10 mouse cellular contexts compared by ENCODE assay signal in the genomic region with DNA sequence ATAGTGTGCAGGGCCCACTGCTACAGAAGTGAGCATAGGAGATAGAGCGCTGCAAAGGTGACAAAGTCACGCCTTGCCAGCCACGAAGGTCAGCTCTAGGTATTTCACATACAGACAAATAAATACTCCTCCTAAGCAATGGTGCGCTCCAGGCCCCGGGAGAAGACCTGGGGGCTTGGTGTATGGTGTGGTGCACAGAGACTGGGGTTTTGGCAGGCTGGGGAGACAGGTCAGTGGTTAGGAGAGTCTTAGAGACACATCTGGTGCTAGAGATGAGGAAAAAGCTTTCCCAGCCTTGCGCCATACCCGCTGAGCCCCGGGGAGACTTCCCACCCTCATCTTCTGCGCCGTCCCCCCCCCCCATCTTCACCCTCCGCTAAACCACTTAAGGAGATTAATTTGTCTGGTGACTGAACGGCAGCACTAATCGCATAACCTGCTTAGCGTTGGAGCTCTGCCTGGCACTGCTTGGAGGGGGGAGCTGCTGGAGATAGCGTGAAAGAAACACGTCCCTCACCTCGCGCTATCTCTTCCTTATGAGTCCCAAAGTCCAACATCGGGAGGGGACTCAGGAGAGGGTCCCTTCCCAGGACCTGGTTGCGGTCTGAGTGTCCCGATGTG. TPM values are rescaled to one million over a fixed set of nuclear protein-coding genes. Genes with fewer than 3 reads are reported as not detected.
DNase-seq lines count a peak whose midpoint lies in the region; ATAC-seq lines count a peak whose summit lies in the region.
"Had no signal": no experiment of that assay in that cellular context is flagged by ENCODE, and none has a peak within 500 bp of the region (broad histone marks: within the 10 kb centered on the region; RNA-seq: fewer than 3 reads in every experiment).

No protein-coding gene starts in this region.

- H3K4me1 ChIP-seq in forebrain, embryonic 16.5 days (replicated peaks; ENCODE audit: control insufficient read depth, insufficient read depth, low read length): peaks cover 25% of the 10 kb centered on the region
- H3K4me1 ChIP-seq in midbrain, embryonic 13.5 days (replicated peaks): peaks cover 38% of the 10 kb centered on the region

- peak overlapping the region; percentile 17; the same call in 1 of the 2 replicates for H3K9ac ChIP-seq in forebrain, embryonic 16.5 days (replicated peaks; ENCODE audit: low read depth, low read length)
- peak overlapping the region; percentile 52 for H3K9ac ChIP-seq in midbrain, embryonic 13.5 days (replicated peaks)
- H3K9ac ChIP-seq: limb, embryonic 15.5 days had no signal

- H3K9me3 ChIP-seq in forebrain, embryonic 16.5 days (ENCODE audit: control insufficient read depth, low read length): no peaks in the 10 kb centered on the region
- H3K9me3 ChIP-seq in midbrain, embryonic 13.5 days: no peaks in the 10 kb centered on the region
- H3K9me3 ChIP-seq: limb, embryonic 15.5 days had no signal

- 0 out of 2 replicates have a peak, but pooled peaks cover 4% of the 10 kb centered on the region for H3K36me3 ChIP-seq in forebrain, embryonic 16.5 days (ENCODE audit: control insufficient read depth, insufficient read depth)
- peaks cover 14% of the 10 kb centered on the region for H3K36me3 ChIP-seq in midbrain, embryonic 13.5 days
- H3K36me3 ChIP-seq: limb, embryonic 15.5 days had no signal

- WGBS in forebrain, embryonic 16.5 days: 19% methylated on average over 21 of the region's 21 CpGs
- WGBS in midbrain, embryonic 13.5 days: 9% methylated on average over 21 of the region's 21 CpGs

- no peak overlapping the region; the same call in 1 of the 2 replicates for H3K27ac ChIP-seq in forebrain, embryonic 16.5 days (ENCODE audit: low read length)
- H3K27ac ChIP-seq in midbrain, embryonic 13.5 days: peak overlapping the region; percentile 60
- H3K27ac ChIP-seq: limb, embryonic 15.5 days had no signal

- ATAC-seq in forebrain, embryonic 16.5 days: peak; percentile 58
- peak; percentile 70 for ATAC-seq in midbrain, embryonic 13.5 days
- no peak for ATAC-seq in megakaryocyte progenitor cell, adult 5-6 weeks (replicated peaks; ENCODE audit: poor library complexity)

- H3K4me3 ChIP-seq in forebrain, embryonic 16.5 days (replicated peaks; ENCODE audit: low read length): no peak overlapping the region
- peak overlapping the region; percentile 24 for H3K4me3 ChIP-seq in midbrain, embryonic 13.5 days (replicated peaks)
- H3K4me3 ChIP-seq: limb, embryonic 15.5 days had no signal

- no peaks in the 10 kb centered on the region for H3K27me3 ChIP-seq in forebrain, embryonic 16.5 days (replicated peaks; ENCODE audit: control insufficient read depth, insufficient read depth, low read length)
- H3K27me3 ChIP-seq in midbrain, embryonic 13.5 days: peaks cover 12% of the 10 kb centered on the region; the same call in 1 of the 2 replicates
- H3K27me3 ChIP-seq: limb, embryonic 15.5 days had no signal

- peak overlapping the region; percentile 29 for H3K4me2 ChIP-seq in forebrain, embryonic 16.5 days (ENCODE audit: low read length)
- peak overlapping the region; percentile 50 for H3K4me2 ChIP-seq in midbrain, embryonic 13.5 days (replicated peaks)
- H3K4me2 ChIP-seq: limb, embryonic 15.5 days had no signal

- peak; percentile 25 for DNase-seq in embryo, embryonic 10.5 days (ENCODE audit: low spot score)
- no peak for DNase-seq in embryo, embryonic 11 days
- peak; percentile 30 for DNase-seq in brain, adult 2 months (ENCODE audit: low read depth, low spot score)
- no peak for DNase-seq in spleen, postnatal 4 days (ENCODE audit: low spot score in 2 of 2)
- no peak for DNase-seq in urinary bladder, postnatal 14 days (ENCODE audit: low spot score)
- DNase-seq: adrenal gland, postnatal 10 days had no signal

RNA-seq across cellular contexts. Expression of a gene that starts 39.4 kb away (rescaled TPM):
- polyA plus RNA-seq in forebrain, embryonic 16.5 days (2015; fragmentation: Nextera tagmentation; extraction: Ambion mirVana): 73.1 and 76.2 TPM in 2 replicates
- 74.0 and 80.0 TPM in 2 replicates for polyA plus RNA-seq in midbrain, embryonic 13.5 days (2015; fragmentation: Nextera tagmentation; extraction: Ambion mirVana)
- total RNA-seq in megakaryocyte progenitor cell, adult 5-6 weeks (2015): 124 and 138 TPM in 2 replicates
- 97.4 and 113 TPM in 2 replicates for total RNA-seq in megakaryocyte progenitor cell, adult 5-6 weeks (2017)

Comparison
In these comparisons a context has a peak if more than half of its experiments do, and no peak if none do; other contexts are left out.
1. DNase-seq: peak in embryo, embryonic 10.5 days (single experiment) and brain, adult 2 months (single experiment); none in embryo, embryonic 11 days (single experiment), spleen, postnatal 4 days (0 of 2) and urinary bladder, postnatal 14 days (single experiment).